Mouse (Mus musculus): ENCODE data around the gene Thegl. TPM values are rescaled to one million over a fixed set of nuclear protein-coding genes. Genes with fewer than 3 reads are reported as not detected.
"Not testable (repeated sequence)": the region's sequence is repeated elsewhere in the genome, so short reads cannot be mapped to it uniquely, and the experiment has no call there.

Gene Thegl
- polyA plus RNA-seq (2011; ENCODE audit: insufficient read depth, insufficient read length, low read depth, missing spikeins): not detected in 2 replicates

- Histone ChIP-seq H3K9me3 (replicated peaks; ENCODE audit: control insufficient read depth, insufficient read depth, low read length, poor library complexity, severe bottlenecking) (peaks cover 18% of the 10 kb centered on the region), H3K36me3 (ENCODE audit: control insufficient read depth, insufficient read depth, low read length, poor library complexity, severe bottlenecking) (no peaks in the 10 kb centered on the region), H3K27me3 (ENCODE audit: control insufficient read depth, insufficient read depth, low read length, poor library complexity, severe bottlenecking) (0 out of 2 replicates have a peak, but pooled peaks cover 3% of the 10 kb centered on the region), H3K9ac (ENCODE audit: low read depth, poor library complexity, severe bottlenecking) (0 out of 2 replicates have a peak within 1 kb of the TSS, but pooled peaks have one; percentile 3), H3K27ac (ENCODE audit: insufficient read depth, low read length) (no peak within 1 kb of the TSS), H3K4me3 (ENCODE audit: low read depth, low read length) (peak within 1 kb of the TSS; percentile 55), H3K4me1 (ENCODE audit: control insufficient read depth, insufficient read depth, low read length) (no peaks in the 10 kb centered on the region)
- no peak for TF ChIP-seq CTCF (IDR thresholded peaks at IDR 0.05; ENCODE audit: low read depth, low read length)
- no peak for TF ChIP-seq EP300 (IDR thresholded peaks at IDR 0.05; ENCODE audit: insufficient read depth, low read depth, low read length)
- no peak for TF ChIP-seq POLR2A (IDR thresholded peaks at IDR 0.05; ENCODE audit: insufficient read depth, low read length)
Observed at GRCm38 (mm10) chr5:77015544-77016482, at the start of gene Thegl. Gene Thegl (plus strand): TSS chr5:77016023.

GRCm38 (mm10) chr5:76969250-76969649, 46.6 kb upstream of the Thegl start:
- TF ChIP-seq EP300 (IDR thresholded peaks at IDR 0.05; ENCODE audit: insufficient read depth, low read depth, low read length) (no peak), POLR2A (IDR thresholded peaks at IDR 0.05; ENCODE audit: insufficient read depth, low read length) (no peak), CTCF (IDR thresholded peaks at IDR 0.05; ENCODE audit: low read depth, low read length) (no peak)
- H3K9ac ChIP-seq (ENCODE audit: low read depth, poor library complexity, severe bottlenecking): no peak overlapping the region
- H3K9me3 ChIP-seq (replicated peaks; ENCODE audit: control insufficient read depth, insufficient read depth, low read length, poor library complexity, severe bottlenecking): no peaks in the 10 kb centered on the region
- H3K36me3 ChIP-seq (ENCODE audit: control insufficient read depth, insufficient read depth, low read length, poor library complexity, severe bottlenecking): peaks cover 49% of the 10 kb centered on the region
- no peaks in the 10 kb centered on the region for H3K27me3 ChIP-seq (ENCODE audit: control insufficient read depth, insufficient read depth, low read length, poor library complexity, severe bottlenecking)
- H3K27ac ChIP-seq (ENCODE audit: insufficient read depth, low read length): no peak overlapping the region
- H3K4me3 ChIP-seq (ENCODE audit: low read depth, low read length): no peak overlapping the region
- no peaks in the 10 kb centered on the region for H3K4me1 ChIP-seq (ENCODE audit: control insufficient read depth, insufficient read depth, low read length)

GRCm38 (mm10) chr5:76971115-76971514, 44.7 kb upstream of the Thegl start:
- H3K4me1 ChIP-seq (ENCODE audit: control insufficient read depth, insufficient read depth, low read length); H3K27ac ChIP-seq (ENCODE audit: insufficient read depth, low read length); H3K9me3 ChIP-seq (replicated peaks; ENCODE audit: control insufficient read depth, insufficient read depth, low read length, poor library complexity, severe bottlenecking); H3K9ac ChIP-seq (ENCODE audit: low read depth, poor library complexity, severe bottlenecking); H3K4me3 ChIP-seq (ENCODE audit: low read depth, low read length); H3K27me3 ChIP-seq (ENCODE audit: control insufficient read depth, insufficient read depth, low read length, poor library complexity, severe bottlenecking): not testable (repeated sequence)
- H3K36me3 ChIP-seq (ENCODE audit: control insufficient read depth, insufficient read depth, low read length, poor library complexity, severe bottlenecking): peaks cover 32% of the 10 kb centered on the region

- TF ChIP-seq POLR2A (IDR thresholded peaks at IDR 0.05; ENCODE audit: insufficient read depth, low read length) (no peak), EP300 (IDR thresholded peaks at IDR 0.05; ENCODE audit: insufficient read depth, low read depth, low read length) (no peak), CTCF (IDR thresholded peaks at IDR 0.05; ENCODE audit: low read depth, low read length) (no peak)
- H3K9ac ChIP-seq (ENCODE audit: low read depth, poor library complexity, severe bottlenecking): no peak overlapping the region
- H3K36me3 ChIP-seq (ENCODE audit: control insufficient read depth, insufficient read depth, low read length, poor library complexity, severe bottlenecking): peaks cover 19% of the 10 kb centered on the region
- no peak overlapping the region for H3K27ac ChIP-seq (ENCODE audit: insufficient read depth, low read length)
- H3K4me3 ChIP-seq (ENCODE audit: low read depth, low read length): no peak overlapping the region
- H3K27me3 ChIP-seq (ENCODE audit: control insufficient read depth, insufficient read depth, low read length, poor library complexity, severe bottlenecking): no peaks in the 10 kb centered on the region
- H3K9me3 ChIP-seq (replicated peaks; ENCODE audit: control insufficient read depth, insufficient read depth, low read length, poor library complexity, severe bottlenecking): no peaks in the 10 kb centered on the region
- H3K4me1 ChIP-seq (ENCODE audit: control insufficient read depth, insufficient read depth, low read length): no peaks in the 10 kb centered on the region
Observed at GRCm38 (mm10) chr5:76973488-76973887, 42.3 kb upstream of the Thegl start.

GRCm38 (mm10) chr5:76974207-76974553, 41.6 kb upstream of the Thegl start:
- H3K27ac ChIP-seq (ENCODE audit: insufficient read depth, low read length): no peak overlapping the region
- H3K27me3 ChIP-seq (ENCODE audit: control insufficient read depth, insufficient read depth, low read length, poor library complexity, severe bottlenecking): no peaks in the 10 kb centered on the region
- H3K4me1 ChIP-seq (ENCODE audit: control insufficient read depth, insufficient read depth, low read length): no peaks in the 10 kb centered on the region
- no peak for TF ChIP-seq EP300 (IDR thresholded peaks at IDR 0.05; ENCODE audit: insufficient read depth, low read depth, low read length)
- TF ChIP-seq CTCF (IDR thresholded peaks at IDR 0.05; ENCODE audit: low read depth, low read length): no peak
- no peak for TF ChIP-seq POLR2A (IDR thresholded peaks at IDR 0.05; ENCODE audit: insufficient read depth, low read length)
- H3K9ac ChIP-seq (ENCODE audit: low read depth, poor library complexity, severe bottlenecking): peak overlapping the region; percentile 85
- H3K9me3 ChIP-seq (replicated peaks; ENCODE audit: control insufficient read depth, insufficient read depth, low read length, poor library complexity, severe bottlenecking): no peaks in the 10 kb centered on the region
- H3K4me3 ChIP-seq (ENCODE audit: low read depth, low read length): peak overlapping the region; percentile 99
- peaks cover 16% of the 10 kb centered on the region for H3K36me3 ChIP-seq (ENCODE audit: control insufficient read depth, insufficient read depth, low read length, poor library complexity, severe bottlenecking)

- Histone ChIP-seq H3K36me3 (ENCODE audit: control insufficient read depth, insufficient read depth, low read length, poor library complexity, severe bottlenecking) (peaks cover 14% of the 10 kb centered on the region), H3K4me1 (ENCODE audit: control insufficient read depth, insufficient read depth, low read length) (no peaks in the 10 kb centered on the region), H3K27ac (ENCODE audit: insufficient read depth, low read length) (no peak within 1 kb of the TSS), H3K9ac (ENCODE audit: low read depth, poor library complexity, severe bottlenecking) (peak within 1 kb of the TSS; percentile 85), H3K27me3 (ENCODE audit: control insufficient read depth, insufficient read depth, low read length, poor library complexity, severe bottlenecking) (no peaks in the 10 kb centered on the region), H3K4me3 (ENCODE audit: low read depth, low read length) (peak within 1 kb of the TSS; percentile 99), H3K9me3 (replicated peaks; ENCODE audit: control insufficient read depth, insufficient read depth, low read length, poor library complexity, severe bottlenecking) (no peaks in the 10 kb centered on the region)
- TF ChIP-seq EP300 (IDR thresholded peaks at IDR 0.05; ENCODE audit: insufficient read depth, low read depth, low read length): no peak
- peak; percentile 40 for TF ChIP-seq POLR2A (IDR thresholded peaks at IDR 0.05; ENCODE audit: insufficient read depth, low read length)
Observed at GRCm38 (mm10) chr5:76974554-76975285, 41.1 kb upstream of the Thegl start, which contains the start of gene Srp72. Gene Srp72 (plus strand): TSS chr5:76974683.

Data from ES-Bruce4 (cell line).